Mouse (Mus musculus) layer of hippocampus, adult 6 months (tissue): ENCODE results near the gene Cacng4. TPM values are rescaled to one million over a fixed set of nuclear protein-coding genes. Genes with fewer than 3 reads are reported as not detected.

ENCODE experiments used
- long read RNA-seq, 2 experiments: library from polyadenylated mRNA; unstranded; transcript quantifications; one replicate each; pipeline ENCODE4 v2.0.0; 2019 to 2020
- polyA plus RNA-seq: library from polyadenylated mRNA; unstranded; fragments of <200 nt; fragmentation: Nextera tagmentation; gene quantifications from 2 replicates; pipeline ENCODE4 v1.2.3, GENCODE M21; 2021

Cacng4 gene
- 3.0 and 3.3 TPM in 2 replicates for polyA plus RNA-seq
- long read RNA-seq, experiment 1, partial matches to known transcripts = 1 of 7 reads
- long read RNA-seq, experiment 1, other reads (novel, unspliced or antisense) = 4 of 7 reads
- long read RNA-seq, experiment 2, transcript Cacng4-201 (4 exons, 3,500 nt) = major isoform, 12 of 26 reads
- long read RNA-seq, experiment 2, partial matches to known transcripts = 1 of 26 reads
- long read RNA-seq, experiment 2, other reads (novel, unspliced or antisense) = 9 of 26 reads

DNA sequence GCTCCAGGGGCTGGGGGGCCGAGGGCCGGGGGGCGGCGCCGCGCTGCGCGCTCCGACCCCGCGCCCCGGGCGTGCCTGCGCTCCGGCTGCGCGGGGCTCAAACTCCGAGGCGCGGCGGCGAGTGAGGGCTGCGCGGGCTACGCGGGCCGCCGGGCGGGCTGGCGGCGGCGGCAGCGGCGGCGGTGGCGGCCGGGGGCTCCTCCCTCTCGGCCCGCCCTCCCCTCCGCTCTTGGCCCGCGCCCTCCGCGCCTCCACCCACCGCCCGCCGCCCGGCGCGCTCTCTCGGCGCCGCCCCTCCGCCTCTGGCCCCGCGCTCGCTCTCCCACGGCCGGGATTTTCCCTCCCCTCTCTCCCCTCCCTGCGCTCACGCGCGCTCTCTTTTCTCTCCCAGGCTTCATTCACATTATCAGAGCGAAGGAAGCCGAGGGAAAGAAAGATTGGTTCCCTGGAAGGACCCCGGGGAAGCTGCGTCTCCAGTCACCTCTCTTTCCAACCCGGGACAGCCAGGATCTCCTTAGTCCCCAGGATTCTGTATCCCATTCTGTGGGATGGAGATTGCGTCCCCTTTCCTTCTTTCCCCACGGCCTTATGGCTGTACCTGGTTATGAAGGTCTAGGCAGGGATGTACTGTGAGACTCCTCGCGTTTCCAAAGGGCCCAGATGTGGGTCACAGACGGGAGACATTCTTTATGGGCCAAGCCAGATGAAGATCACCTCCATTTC lies at the start of gene Cacng4:
Gene Cacng4 (minus strand): TSS at position 11 of the 723 bp plus-strand sequence.

DNA sequence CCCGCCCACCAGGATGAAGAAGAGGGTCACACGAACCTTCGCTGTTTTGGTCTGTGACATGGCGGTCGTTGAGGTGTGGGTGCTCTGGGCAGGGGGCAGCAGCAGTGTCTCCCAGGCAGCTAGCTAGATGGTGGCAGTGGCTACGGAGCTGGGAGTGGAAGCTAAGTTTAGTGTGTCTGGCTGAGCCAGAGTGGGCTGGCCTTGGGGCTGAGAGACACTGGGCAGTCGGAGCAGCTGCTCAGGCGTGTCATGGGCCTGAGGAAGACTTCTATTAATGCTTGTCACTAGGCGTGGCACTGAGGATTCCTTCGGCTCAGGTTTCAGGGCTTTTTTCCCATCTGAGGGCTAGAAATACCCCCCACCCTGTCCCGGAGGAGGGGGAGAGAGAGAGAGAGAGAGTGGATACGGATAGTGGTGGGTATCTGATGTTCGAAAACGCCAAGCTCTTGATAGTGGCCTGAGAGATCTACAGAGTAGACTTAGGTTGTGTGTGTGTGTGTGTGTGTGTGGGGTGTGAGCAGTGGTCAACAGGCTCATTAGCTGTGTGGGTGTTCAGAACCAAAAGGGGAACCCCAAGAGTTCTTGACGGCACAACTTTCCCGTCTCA lies 77.9 kb downstream of the Cacng4 start, which contains the start of gene Cacng1:
Gene Cacng1 (minus strand): TSS at position 191 of the 607 bp plus-strand sequence.

Other genes starting within 250 kb of the Cacng4 start
- gene Helz, start 246.6 kb downstream of the Cacng4 start, polyA plus RNA-seq = 12.1 and 15.2 TPM in 2 replicates
- not detected in 2 replicates for gene Cacng1, start 78.0 kb downstream of the Cacng4 start, polyA plus RNA-seq
- gene Cacng5, start 120.5 kb upstream of the Cacng4 start, polyA plus RNA-seq = 8.9 and 10.1 TPM in 2 replicates